Mouse (Mus musculus): ENCODE data around the gene Abr. TPM values are rescaled to one million over a fixed set of nuclear protein-coding genes. Genes with fewer than 3 reads are reported as not detected.

Abr gene
- polyA plus RNA-seq, 1 experiment from 2014 or later = 29.9 TPM

DNA sequence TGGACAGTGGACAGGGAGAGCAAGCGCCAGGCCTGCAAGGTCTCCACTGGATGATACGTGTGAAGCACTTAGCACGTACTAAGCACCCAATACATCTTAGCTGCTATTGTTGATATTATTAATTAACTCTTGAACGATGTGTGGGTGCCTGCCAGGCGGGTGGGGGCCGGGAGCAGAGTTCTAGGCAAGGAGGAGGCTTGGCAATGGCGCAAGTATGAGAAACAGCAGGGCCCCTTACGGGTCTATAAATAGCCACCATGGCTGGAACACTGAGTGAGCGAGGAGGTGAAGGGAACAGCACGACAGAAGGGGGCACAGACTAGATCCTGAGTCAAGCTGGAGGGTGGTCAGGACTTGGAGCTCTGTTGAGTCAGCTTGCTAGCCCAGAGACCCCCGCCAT is 107.0 kb downstream of the Abr start:
- Histone ChIP-seq H3K9me3 (replicated peaks) (no peaks in the 10 kb centered on the region), H3K4me3 (no peak overlapping the region), H3K27ac (ENCODE audit: poor library complexity, severe bottlenecking) (peak overlapping the region; percentile 58), H3K4me1 (replicated peaks) (peaks cover 35% of the 10 kb centered on the region), H3K4me2 (0 out of 2 replicates have a peak overlapping the region, but pooled peaks have one; percentile 13), H3K36me3 (no peaks in the 10 kb centered on the region), H3K9ac (no peak overlapping the region), H3K27me3 (replicated peaks) (no peaks in the 10 kb centered on the region)
- ATAC-seq (ENCODE audit: insufficient number of reproducible peaks, low FRiP score) = no peak
- WGBS = 43% methylated on average over 11 of the region's 11 CpGs

DNA sequence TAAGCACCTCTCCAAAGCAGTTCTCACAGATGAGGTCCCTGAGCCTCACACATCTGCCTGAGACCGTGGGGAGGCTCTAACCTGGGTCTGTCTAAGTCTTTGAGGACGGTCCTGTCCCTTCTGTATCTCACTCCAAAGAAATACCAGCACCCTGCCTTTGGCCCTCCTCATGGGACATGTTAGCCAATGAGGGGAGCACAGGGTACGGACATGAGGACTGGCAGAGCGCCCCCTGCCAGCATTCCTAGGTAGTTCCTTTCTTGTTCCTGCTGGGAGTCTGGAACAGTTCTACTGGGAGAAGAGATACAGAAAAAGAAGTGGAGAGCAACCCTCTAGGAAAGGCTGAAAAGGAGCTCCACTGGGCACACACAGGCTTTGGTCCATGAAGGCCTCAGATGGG is 111.1 kb downstream of the Abr start:
- Histone ChIP-seq H3K4me3 (no peak overlapping the region), H3K36me3 (no peaks in the 10 kb centered on the region), H3K4me1 (replicated peaks) (peaks cover 40% of the 10 kb centered on the region), H3K4me2 (no peak overlapping the region), H3K27ac (ENCODE audit: poor library complexity, severe bottlenecking) (no peak overlapping the region), H3K9me3 (replicated peaks) (no peaks in the 10 kb centered on the region), H3K9ac (no peak overlapping the region), H3K27me3 (replicated peaks) (no peaks in the 10 kb centered on the region)
- ATAC-seq (ENCODE audit: insufficient number of reproducible peaks, low FRiP score) = no peak
- WGBS = 54% methylated on average over 4 of the region's 4 CpGs

DNA sequence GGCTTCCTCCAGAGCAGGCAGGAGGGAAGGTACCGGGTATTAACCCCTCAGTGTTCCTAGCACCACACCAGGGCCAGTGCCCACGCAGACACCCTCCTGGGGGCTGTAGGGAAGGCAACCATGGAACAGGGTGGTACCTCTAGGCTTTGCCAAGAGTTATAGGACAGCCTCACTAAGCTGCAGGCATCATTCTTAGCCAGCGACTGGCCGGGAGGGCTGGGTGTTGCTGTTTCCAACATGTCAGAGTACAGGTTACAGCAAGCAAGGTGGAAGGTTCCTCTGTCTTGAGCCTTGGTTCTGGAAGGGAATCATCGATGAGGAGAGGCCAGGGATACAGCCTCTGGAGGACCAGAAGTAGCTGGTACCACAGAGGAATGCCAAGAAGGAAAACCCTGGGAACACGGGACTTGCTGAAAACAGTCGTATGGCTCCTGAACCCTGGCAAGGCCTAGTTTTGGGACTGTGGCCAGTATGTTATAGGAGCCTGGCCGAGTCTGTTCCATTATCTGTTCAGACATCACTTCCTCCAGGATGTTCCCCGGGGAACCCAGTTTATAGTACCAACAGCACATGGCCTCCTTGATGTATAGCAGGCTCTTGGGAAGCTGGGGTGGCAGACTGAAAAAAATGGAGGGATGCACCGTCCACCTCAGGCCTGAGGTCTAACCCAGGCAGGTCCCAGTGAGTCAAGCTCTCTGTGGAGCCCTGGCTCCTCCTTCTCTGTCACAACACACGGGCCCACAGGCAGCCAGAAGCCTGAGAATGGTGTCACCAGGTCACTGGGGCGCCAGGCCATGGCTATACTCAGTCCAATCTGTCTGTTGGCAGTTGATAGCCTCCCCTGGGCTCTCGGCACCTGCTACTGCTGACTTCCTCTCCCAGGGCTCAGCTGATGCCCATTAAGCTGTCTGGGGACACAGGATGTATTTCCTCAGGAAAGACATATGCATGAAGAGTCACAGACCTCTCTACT is 112.1 kb downstream of the Abr start:
- no peak overlapping the region for H3K4me2 ChIP-seq
- WGBS = 67% methylated on average over 13 of the region's 13 CpGs
- H3K9ac ChIP-seq = no peak overlapping the region
- no peak overlapping the region for H3K27ac ChIP-seq (ENCODE audit: poor library complexity, severe bottlenecking)
- no peaks in the 10 kb centered on the region for H3K9me3 ChIP-seq (replicated peaks)
- H3K4me1 ChIP-seq (replicated peaks) = peaks cover 31% of the 10 kb centered on the region
- H3K27me3 ChIP-seq (replicated peaks) = no peaks in the 10 kb centered on the region
- ATAC-seq (ENCODE audit: insufficient number of reproducible peaks, low FRiP score) = no peak; the same call in 1 of the 2 replicates
- H3K36me3 ChIP-seq = no peaks in the 10 kb centered on the region
- H3K4me3 ChIP-seq = no peak overlapping the region

DNA sequence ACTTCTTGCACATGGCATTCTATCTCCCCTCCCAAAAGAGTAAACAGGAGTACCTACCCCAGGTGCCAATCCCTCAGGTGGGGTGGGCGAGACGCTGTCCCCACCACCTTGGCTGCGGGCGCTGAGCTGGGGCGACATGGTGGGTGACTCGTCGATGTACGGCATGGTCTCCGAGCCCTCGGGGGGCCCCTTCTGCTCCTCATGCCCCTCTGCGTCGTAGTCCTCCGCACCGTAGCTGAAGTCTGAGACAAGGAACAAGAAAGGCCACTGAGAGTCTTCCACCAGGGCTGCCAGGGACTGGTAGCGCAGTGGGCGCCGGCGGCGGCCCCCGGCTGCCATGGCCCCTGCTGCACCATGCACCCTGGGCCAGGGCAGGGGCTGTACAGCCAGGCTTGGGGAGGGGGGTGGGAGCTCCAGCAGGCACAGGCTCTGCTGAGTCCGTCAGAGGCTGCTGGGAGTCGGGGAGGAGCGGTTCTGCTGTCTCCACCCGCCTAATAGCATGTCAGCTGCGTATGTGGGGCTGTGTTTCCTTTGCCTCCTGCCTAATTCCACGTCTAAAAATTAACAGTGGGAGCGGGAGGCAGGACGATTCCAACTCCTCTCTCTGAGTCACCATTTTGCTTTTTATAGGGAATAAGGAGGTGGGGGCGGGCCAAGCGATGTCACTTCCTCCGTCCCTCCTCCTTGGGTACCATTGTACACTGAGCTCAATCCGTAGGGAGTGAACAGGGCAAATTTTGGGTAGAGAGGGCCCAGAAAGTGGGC is 113.1 kb downstream of the Abr start:
- 88% methylated on average over 32 of the region's 32 CpGs for WGBS
- no peaks in the 10 kb centered on the region for H3K36me3 ChIP-seq
- no peak overlapping the region for H3K4me3 ChIP-seq
- ATAC-seq (ENCODE audit: insufficient number of reproducible peaks, low FRiP score) = no peak
- H3K27me3 ChIP-seq (replicated peaks) = no peaks in the 10 kb centered on the region
- no peaks in the 10 kb centered on the region for H3K9me3 ChIP-seq (replicated peaks)
- peaks cover 32% of the 10 kb centered on the region for H3K4me1 ChIP-seq (replicated peaks)
- no peak overlapping the region for H3K27ac ChIP-seq (ENCODE audit: poor library complexity, severe bottlenecking)
- H3K9ac ChIP-seq = no peak overlapping the region
- H3K4me2 ChIP-seq = no peak overlapping the region

DNA sequence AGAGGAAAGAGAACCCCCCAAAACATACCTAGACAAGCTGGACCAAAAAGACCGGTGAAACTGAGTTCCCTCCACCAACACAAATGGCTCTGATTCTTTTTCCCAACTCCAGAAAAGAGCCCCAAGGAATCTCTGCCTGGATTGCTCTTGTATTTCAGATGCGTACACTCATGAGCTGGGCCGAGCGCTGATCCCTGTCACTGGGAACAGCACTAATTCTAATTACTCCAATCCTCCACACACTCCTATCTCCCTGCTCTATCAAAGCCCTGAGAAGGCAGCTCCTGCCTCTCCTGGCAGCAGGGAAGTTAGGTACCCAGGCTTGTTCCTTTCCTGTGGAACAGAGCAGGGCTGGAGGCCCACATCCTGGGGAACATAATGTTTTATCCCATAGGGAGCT is 114.0 kb downstream of the Abr start:
- Histone ChIP-seq H3K4me1 (replicated peaks) (peaks cover 39% of the 10 kb centered on the region), H3K4me2 (no peak overlapping the region), H3K36me3 (no peaks in the 10 kb centered on the region), H3K27me3 (replicated peaks) (no peaks in the 10 kb centered on the region), H3K4me3 (no peak overlapping the region), H3K9me3 (replicated peaks) (no peaks in the 10 kb centered on the region), H3K9ac (no peak overlapping the region), H3K27ac (ENCODE audit: poor library complexity, severe bottlenecking) (no peak overlapping the region)
- WGBS = 87% methylated on average over 4 of the region's 4 CpGs
- ATAC-seq (ENCODE audit: insufficient number of reproducible peaks, low FRiP score) = no peak

DNA sequence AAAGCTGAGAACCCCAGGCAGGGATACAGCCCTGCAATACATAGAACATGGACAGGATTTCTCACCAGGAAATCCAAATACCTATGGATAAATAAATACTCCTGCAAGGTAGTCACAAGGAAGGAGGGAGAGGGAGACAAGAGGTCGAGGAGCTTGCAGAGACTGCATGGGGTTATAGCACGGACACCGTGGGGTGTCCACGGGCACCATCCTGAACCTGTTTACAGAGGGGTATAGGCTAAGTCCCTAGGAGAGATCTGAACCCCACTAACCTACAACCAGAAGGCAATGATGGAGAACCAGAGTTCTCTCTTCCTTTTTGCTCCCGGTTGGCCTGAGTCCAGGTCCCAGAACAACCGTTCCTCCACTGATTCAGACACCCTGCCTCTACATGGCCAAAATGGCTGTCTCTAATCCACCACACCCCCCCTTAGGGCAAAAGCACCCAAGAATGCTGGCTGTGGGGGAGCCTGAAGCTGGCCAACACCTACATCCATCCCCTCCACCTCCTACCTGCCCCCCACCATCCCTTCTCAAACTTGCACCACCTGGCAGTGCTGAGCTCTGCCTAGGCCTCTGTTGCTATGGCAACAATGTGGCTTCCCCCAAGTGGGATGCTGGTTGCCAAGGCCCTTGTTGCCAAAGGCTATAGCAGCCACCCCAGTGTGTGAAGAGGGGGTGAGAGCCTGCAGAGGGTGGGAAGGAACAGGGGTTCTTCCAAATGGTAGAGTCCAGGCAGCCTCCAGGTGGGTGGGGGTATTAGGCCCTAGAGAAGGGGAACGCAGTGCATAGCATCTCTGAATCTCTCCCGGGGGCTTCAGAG is 114.6 kb downstream of the Abr start:
- Histone ChIP-seq H3K9ac (no peak overlapping the region), H3K4me2 (no peak overlapping the region), H3K36me3 (no peaks in the 10 kb centered on the region), H3K4me1 (replicated peaks) (peaks cover 43% of the 10 kb centered on the region), H3K4me3 (no peak overlapping the region), H3K27me3 (replicated peaks) (no peaks in the 10 kb centered on the region), H3K27ac (ENCODE audit: poor library complexity, severe bottlenecking) (no peak overlapping the region), H3K9me3 (replicated peaks) (no peaks in the 10 kb centered on the region)
- WGBS = 91% methylated on average over 8 of the region's 8 CpGs
- no peak for ATAC-seq (ENCODE audit: insufficient number of reproducible peaks, low FRiP score)

DNA sequence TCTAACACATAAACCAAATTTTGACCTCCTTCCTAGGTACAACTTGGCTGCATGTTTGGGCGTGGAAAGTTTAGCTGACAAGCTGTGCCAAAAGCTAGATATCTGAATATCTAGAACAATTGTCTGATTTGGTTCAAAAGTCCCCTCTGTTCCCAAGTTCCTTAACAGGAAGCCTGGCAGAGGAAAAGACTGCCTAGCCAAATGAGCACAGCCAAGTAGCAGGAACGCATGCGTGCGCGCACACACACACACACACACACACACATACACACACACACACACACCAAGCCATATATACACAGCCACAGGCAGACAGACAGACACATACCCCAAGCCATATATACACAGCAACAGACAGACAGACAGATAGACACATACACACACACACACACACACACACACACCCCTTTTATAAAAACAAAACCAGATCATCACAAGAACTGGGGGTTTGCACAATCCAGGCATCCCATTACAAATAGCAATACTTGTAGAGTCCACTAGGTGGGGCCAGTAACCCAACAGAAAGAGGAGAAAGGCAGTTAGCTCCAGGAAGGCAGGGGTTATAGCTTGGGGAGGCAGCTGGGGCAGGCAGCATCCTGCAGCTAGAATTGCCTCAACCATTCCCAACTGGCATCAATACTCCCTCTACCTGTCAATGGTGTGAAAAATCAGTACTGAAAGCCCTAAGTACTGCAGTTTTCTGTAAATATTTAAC is 115.4 kb downstream of the Abr start:
- H3K36me3 ChIP-seq = no peaks in the 10 kb centered on the region
- H3K9me3 ChIP-seq (replicated peaks) = no peaks in the 10 kb centered on the region
- no peak for ATAC-seq (ENCODE audit: insufficient number of reproducible peaks, low FRiP score)
- H3K4me3 ChIP-seq = no peak overlapping the region
- H3K27me3 ChIP-seq (replicated peaks) = no peaks in the 10 kb centered on the region
- no peak overlapping the region for H3K27ac ChIP-seq (ENCODE audit: poor library complexity, severe bottlenecking)
- H3K4me1 ChIP-seq (replicated peaks) = peaks cover 40% of the 10 kb centered on the region
- WGBS = 72% methylated on average over 5 of the region's 5 CpGs
- no peak overlapping the region for H3K9ac ChIP-seq
- no peak overlapping the region for H3K4me2 ChIP-seq

DNA sequence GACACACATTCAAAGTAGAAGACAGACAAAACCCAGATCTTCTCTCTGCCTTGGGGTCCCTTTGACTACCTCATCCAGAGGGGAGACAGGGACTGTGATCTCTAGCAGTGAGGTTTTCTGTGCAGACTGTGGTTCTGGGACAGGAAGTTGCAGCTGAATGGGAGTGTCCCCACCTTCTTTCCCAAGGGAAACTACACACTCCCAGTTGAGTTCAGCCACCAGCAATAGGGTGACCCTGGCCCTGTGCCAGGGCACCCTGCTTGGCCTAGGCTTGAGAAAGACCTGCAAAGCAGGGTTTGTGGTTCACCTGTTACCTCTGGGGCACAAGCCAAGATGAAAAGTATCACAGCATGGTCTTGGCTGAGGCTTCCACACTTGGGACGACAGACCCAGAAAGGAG is 117.0 kb downstream of the Abr start:
- Histone ChIP-seq H3K9ac (no peak overlapping the region), H3K36me3 (no peaks in the 10 kb centered on the region), H3K4me2 (no peak overlapping the region), H3K9me3 (replicated peaks) (no peaks in the 10 kb centered on the region), H3K27ac (ENCODE audit: poor library complexity, severe bottlenecking) (no peak overlapping the region), H3K4me3 (no peak overlapping the region), H3K4me1 (replicated peaks) (peaks cover 33% of the 10 kb centered on the region), H3K27me3 (replicated peaks) (no peaks in the 10 kb centered on the region)
- ATAC-seq (ENCODE audit: insufficient number of reproducible peaks, low FRiP score) = no peak
- WGBS = 73% methylated on average over 1 of the region's 1 CpGs

DNA sequence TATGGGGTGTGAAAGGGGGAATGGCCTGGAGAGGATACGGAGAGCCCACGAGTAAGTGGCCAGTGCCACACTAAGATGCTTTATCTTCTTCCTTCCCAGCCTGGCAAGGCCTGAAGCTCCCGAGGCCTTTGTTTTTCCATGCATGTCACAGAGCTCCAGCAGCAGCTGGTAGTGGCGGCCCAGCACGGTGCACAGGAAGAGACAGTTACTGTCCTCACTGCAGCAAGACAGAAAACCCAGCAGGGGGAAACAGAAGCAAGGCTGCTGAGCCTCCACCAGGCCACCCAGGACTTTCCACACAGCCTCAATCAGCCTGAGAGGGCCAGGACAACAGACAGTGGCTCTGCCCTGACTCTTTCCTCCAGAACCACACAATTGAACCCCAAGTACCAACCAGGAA is 118.1 kb downstream of the Abr start:
- H3K27me3 ChIP-seq (replicated peaks) = no peaks in the 10 kb centered on the region
- no peak overlapping the region for H3K4me3 ChIP-seq
- H3K4me2 ChIP-seq = no peak overlapping the region
- WGBS = 47% methylated on average over 5 of the region's 5 CpGs
- H3K4me1 ChIP-seq (replicated peaks) = peaks cover 38% of the 10 kb centered on the region
- no peak overlapping the region for H3K9ac ChIP-seq
- no peak overlapping the region for H3K27ac ChIP-seq (ENCODE audit: poor library complexity, severe bottlenecking)
- H3K9me3 ChIP-seq (replicated peaks) = no peaks in the 10 kb centered on the region
- no peaks in the 10 kb centered on the region for H3K36me3 ChIP-seq
- no peak for ATAC-seq (ENCODE audit: insufficient number of reproducible peaks, low FRiP score)

DNA sequence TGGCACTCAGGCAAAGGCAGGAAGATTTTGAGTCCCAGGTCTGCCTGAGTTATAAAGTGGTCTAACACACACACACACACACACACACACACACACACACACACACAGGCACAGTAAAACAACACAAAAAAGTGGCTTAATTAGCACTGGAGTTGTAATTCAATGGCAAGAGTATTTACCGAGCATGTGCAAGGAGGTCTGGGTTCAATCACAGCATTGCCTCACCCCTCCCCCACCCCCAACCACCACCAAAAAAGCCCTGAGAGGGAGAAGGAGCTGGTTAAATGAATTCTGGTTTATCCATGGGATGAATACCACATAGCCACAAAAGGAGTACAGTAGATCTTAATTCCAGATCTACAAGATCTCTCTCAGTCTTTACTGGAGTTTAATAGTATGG is 122.1 kb downstream of the Abr start:
- Histone ChIP-seq H3K4me2 (no peak overlapping the region), H3K27me3 (replicated peaks) (no peaks in the 10 kb centered on the region), H3K9me3 (replicated peaks) (no peaks in the 10 kb centered on the region), H3K36me3 (no peaks in the 10 kb centered on the region), H3K27ac (ENCODE audit: poor library complexity, severe bottlenecking) (peak overlapping the region; percentile 40), H3K9ac (no peak overlapping the region), H3K4me3 (no peak overlapping the region), H3K4me1 (replicated peaks) (peaks cover 68% of the 10 kb centered on the region)
- WGBS = 9% methylated on average over 1 of the region's 1 CpGs
- ATAC-seq (ENCODE audit: insufficient number of reproducible peaks, low FRiP score) = no peak

Data from heart, embryonic 12.5 days (tissue).